Mouse (Mus musculus) adrenal gland, adult 18-20 months (tissue): Measurements from ENCODE around the gene Sema4a. TPM values are rescaled to one million over a fixed set of nuclear protein-coding genes. Genes with fewer than 3 reads are reported as not detected.
A peak's percentile ranks its signal among the peaks of the same experiment; 100 is the strongest.

ENCODE experiments used
- DNase-seq, 2 experiments: peaks; one replicate each; pipeline ENCODE4 v3.0.0; 2021 to 2022; ENCODE audit warnings: low spot score in 2 of 2
- total RNA-seq, 2 experiments: library from RNA; stranded (reverse); gene quantifications; 1 replicate in 1 of 2; 2 replicates in 1 of 2; pipeline ENCODE4 v1.2.3; 2021

Gene Sema4a
- total RNA-seq, 2 experiments from 2014 or later = 12.6 to 23.6 TPM

GRCm38 (mm10) chr3:88487396-88487795 is 26.4 kb upstream of the Sema4a start:
- DNase-seq = no peak

- DNase-seq = no peak
Measured at GRCm38 (mm10) chr3:88486887-88487286, 25.9 kb upstream of the Sema4a start.

DNA sequence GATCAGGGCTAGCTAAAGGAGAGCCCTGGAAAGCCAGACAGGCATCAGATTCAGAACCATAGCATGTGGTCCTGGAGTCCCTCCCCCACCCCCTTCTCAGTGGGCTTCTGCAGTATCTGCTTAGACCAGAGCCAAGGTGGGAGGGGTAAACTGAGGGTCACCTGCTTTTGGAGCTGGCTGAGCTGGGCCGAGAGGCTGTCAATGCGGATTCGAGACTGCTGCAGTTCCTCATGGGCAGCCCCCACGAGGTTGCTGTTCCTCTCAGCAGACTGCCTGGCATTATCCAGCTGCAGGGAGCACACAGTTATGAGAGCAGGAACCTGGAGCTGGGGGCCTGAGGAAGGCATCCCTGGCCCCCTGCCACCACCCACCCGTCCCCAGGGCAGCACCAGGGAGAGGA is 25.1 kb upstream of the Sema4a start:
- DNase-seq = no peak

DNA sequence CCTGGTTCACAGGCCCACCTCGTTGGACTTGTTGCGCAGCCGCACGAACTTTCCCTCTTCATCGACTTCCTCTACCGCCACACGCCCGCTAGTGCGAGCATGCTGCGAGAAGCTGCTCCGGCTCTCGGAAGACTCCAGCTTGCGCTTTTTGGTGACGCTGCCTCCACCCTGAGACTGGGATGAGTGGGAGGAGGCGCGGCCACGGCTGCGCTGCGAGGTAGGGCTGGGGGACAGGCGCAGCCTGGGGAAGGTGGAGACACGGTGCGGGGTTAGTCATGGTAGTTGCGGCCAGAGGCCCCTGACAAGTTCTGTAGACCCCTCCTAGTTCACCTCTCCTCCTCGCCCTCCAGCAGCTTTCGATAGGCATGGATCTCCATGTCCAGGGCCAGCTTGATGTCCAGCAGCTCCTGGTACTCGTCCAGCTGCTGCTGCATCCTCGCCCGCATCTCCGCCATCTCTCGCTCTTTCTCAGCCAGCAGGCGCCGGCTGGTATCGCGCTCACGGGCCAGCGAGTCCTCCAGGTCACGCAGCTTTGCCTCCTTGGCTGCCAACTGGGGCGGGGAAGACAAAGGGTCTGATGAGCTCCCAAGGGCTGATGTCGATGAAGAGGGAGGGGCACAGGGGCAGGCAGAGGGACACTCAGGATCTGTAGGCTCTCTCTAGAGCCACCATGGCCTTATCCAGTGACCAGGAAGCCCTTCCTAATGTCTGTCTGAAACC is 23.8 kb upstream of the Sema4a start:
- DNase-seq = no peak

DNA sequence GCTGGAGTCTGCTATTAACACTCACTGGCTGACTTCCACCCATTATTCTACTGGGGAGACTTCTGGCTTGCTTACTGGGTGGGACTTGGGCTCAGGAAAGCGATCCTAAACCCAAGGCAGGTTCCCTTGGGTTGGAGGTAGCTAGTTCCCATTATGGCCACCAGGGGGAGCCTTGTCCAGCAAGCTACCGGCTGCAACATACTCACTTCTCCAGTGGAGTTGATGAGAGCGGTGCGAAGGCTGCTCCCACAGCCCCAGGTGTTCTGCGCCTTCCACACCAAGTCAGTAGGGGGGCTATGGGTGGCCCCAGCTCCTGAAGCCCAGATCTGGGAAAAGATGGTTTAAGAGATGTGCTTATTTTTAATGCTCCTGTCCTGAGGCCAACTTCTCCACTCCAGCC is 22.6 kb upstream of the Sema4a start:
- peak; percentile 72 to 78 for DNase-seq

GRCm38 (mm10) chr3:88483141-88483540 is 22.2 kb upstream of the Sema4a start:
- no peak for DNase-seq

DNA sequence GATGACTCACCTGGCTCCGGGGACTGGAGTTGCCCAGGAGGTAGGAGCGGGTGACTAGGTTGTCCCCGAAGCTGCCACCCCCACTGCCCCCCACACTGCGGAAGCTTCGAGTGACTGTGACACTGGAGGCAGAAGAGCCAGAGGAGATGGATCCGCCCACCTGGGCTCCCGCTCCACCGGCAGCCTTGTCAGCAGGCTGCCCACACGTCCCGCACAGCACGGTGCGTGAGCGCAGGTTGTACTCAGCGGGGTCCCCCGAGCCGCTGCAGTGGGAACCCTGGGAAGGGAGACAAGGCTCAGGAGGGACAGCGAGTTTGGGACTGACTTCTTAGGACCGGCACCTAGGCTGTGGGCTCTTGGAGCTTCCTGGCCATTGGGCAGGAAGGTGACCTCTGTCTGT is 21.4 kb upstream of the Sema4a start:
- DNase-seq = no peak

GRCm38 (mm10) chr3:88481372-88482040 is 20.5 kb upstream of the Sema4a start:
- DNase-seq = no peak

GRCm38 (mm10) chr3:88480679-88481078 is 19.7 kb upstream of the Sema4a start:
- DNase-seq = no peak

DNA sequence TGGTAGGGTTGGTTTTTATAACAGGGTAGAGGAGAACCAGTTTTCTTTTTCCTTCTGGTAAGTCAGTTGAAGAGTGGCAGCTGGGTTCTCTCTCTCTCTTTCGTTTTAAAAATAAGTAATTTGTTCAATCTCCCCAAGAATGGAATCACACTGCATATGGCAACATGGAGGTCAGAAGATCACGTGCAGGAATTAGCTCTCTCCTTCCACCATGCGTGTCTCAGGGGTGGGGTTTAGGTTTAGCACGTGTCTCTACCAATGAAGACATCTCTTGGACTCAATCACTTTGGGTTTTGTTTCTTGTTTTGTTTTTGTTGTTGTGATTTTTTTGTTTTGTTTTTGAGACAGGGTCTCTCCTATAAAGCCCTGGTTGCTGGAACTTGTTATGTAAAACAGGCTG is 18.8 kb upstream of the Sema4a start:
- DNase-seq = no peak

- no peak for DNase-seq
Measured at GRCm38 (mm10) chr3:88479163-88479562, 18.2 kb upstream of the Sema4a start.

DNA sequence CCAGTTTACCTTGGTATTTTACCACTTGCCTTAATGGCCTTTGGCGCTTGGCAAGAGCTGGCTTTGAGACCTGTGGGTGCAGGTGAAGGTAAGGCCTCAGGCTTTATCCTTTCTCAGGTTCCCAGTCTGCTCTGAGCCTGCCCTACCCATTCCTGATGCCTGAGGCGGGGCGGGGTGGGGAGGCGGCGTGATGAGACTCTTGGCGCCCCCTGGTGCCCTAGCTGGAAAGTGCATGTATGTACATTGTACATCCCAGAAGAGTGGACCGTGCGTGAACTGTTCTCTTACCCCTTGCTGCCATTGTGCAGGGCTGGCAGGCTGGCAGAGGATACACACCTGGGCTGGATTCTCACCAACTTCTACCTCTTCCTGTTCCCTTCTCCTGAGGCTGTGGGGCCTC is 16.8 kb upstream of the Sema4a start:
- peak; percentile 79 to 84 for DNase-seq

DNA sequence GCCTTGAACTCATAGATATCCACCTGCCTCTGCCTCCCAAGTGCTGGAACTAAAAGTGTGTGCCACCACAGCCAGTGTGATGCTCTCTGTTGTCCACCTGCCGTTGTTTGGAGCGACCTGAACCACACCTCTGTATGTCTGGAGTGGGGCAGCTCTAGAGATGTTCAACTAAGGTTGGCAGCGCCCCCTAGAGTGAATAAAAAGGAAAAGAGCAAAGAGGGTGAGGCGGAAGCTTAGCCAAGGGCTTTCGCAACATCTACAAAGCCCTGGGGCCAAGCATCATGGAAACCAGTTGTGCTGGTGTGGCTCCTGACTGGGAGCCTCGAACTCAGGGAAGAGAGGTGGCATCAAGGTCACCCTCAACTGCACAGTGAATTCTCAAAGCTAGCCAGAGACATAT is 15.4 kb upstream of the Sema4a start:
- no peak for DNase-seq

- no peak for DNase-seq
Measured at GRCm38 (mm10) chr3:88473571-88473970, 12.6 kb upstream of the Sema4a start.

- DNase-seq = no peak
Measured at GRCm38 (mm10) chr3:88473020-88473419, 12.0 kb upstream of the Sema4a start.

DNA sequence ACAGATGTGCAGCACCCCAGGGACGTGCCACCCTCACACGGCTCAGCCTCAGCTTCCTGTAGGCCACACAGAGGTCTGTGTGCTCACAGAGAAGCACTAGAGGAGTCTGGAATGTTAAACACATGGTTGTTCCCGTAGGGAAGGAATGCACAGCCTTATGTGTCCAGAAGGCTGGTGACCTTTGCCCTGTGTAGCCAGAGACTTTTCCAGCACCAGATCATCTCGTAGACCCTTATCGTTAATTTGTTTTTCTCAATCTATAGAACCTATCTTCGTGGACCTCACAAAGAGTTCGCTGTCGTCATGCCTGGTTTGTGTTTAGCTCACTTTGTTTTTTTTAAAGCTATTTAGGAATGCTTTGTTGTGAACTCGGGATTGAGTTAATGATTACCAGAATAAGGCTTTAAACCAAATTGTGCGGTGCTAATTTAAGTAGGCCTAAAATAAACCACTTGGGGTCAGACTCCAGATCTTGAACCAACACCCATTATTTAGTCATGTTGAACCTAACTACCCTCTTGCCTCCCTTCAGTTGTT is 10.0 kb upstream of the Sema4a start:
- no peak for DNase-seq

- DNase-seq = no peak
Measured at GRCm38 (mm10) chr3:88469466-88469865, 8.5 kb upstream of the Sema4a start.

DNA sequence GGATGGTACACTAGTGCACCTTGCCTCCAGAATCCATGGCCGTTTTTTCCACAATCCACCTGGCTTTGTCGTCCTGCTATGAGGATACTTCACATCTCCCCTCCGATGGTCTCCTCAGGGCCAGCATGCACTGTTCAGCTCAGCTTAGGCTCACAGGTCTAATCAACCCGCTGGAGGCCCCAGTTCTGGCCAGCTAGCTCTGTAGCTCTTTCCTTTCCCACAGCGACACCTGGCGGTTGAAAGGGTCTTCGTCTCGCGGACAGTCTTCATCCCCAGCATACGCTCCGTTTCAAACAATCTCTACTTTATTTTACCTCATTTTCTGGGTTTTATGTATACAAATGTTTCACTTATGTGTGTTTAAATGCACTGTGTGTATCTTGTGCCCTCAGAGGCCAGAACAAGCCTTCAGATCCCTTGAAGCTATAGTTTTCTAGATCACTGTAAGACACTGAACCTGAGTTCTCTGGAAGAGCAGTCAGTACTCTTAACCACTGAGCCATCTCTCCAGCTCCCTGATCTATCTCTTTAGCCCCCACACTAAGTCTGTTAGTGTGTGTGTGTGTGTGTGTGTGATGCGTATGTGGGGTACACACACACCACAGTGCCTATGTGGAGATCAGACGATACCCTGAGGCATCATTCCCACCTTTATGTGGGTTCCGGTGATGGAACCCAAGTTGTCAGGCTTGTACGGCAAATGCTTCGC is 6.3 kb upstream of the Sema4a start:
- peak; percentile 95 to 96 for DNase-seq

DNA sequence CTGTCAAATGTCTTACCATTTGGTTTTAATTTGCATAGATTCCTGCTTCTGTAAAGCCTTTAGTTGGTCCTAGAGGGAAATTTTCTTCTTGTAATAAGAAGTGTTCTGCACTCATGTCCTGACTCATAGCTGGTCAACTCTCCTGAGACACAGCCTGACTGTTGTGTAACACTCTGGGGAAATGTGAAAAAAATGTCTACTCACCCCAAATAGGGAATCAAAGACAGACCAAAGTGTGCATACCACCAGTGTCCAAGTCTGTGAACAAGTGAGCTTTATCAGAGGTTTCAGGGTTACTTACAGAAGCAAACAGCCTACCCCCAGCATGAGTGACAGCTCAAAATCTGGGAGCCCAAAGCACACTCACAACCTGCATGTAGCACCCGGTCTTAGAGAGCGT is 4.1 kb upstream of the Sema4a start:
- DNase-seq = no peak

- no peak for DNase-seq
Measured at GRCm38 (mm10) chr3:88464425-88464824, 3.4 kb upstream of the Sema4a start.

DNA sequence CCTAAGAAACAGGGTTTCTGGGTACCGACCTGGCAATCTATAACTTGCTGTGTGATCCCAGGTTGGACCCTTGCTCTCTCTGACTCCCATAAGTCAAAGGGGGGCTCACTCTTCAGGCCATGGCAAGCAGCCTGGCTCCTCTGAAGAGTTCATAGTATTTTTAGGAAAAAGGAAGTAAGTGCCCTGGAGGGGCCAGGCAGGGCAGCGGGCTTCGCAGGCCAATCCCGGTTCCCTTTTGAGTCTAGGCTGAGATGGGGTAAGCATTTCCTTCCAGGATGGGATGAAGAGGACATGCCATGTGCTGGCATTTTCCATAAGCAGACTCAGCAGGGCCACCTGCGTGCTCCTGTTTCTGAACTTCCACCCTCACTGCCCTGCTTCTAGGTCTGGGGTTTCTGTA is 953 bp downstream of the Sema4a start:
- no peak for DNase-seq

GRCm38 (mm10) chr3:88458778-88459219 is 2.2 kb downstream of the Sema4a start:
- DNase-seq = no peak
